Mouse (Mus musculus): ENCODE measurements around the gene Smurf1.

The Smurf1 gene

Small RNA genes lying within 50 kb of the gene (microRNA-seq; reads per million reads assigned to microRNA genes)
- 0.11 to 0.12 reads per million in 2 experiments for gene Mir7039
